Mouse (Mus musculus) testis, adult 2 months (tissue): ENCODE data around the gene Ablim2.

Source experiments
- CTCF ChIP-seq: fragments of 200-500 bp; IDR thresholded peaks from 2 replicates; pipeline ENCODE4 v1.5.1; 2012; ENCODE audit warnings: low read depth, mild to moderate bottlenecking, inconsistent platforms, low read length, moderate library complexity; ENCODE audit not compliant: control insufficient read depth, insufficient read depth, insufficient replicate concordance
- POLR2A ChIP-seq: fragments of 200-500 bp; IDR thresholded peaks from 2 replicates; pipeline ENCODE4 v1.6.1; 2012; ENCODE audit warnings: low read depth, mild to moderate bottlenecking, inconsistent platforms, low read length, moderate library complexity; ENCODE audit not compliant: control insufficient read depth

DNA sequence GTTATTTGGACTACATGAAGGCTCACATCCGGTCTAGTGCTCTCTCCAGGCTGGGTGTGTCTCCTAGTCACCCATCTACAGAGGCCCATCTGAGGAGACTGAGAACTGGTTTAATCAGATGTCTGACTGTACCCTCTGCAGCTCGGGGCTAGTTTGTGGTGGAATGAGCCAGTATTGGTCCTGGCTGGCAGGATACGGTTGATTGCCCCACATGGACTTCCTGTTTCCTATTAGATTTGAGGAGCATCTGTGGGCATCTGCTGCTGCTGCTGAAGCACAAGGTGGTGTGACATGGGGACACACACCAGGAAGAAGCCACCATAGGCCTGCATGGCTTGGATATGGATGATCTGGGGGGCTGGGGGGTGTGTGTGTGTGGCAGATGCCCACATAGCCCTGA lies 32.0 kb downstream of the Ablim2 start:
- TF ChIP-seq CTCF (no peak), POLR2A (no peak)
